Mouse (Mus musculus): ENCODE measurements at regions not wholly inside any gene's neighbourhood (a gene's known extent, or its start where the extent isn't known, plus 50 kb on each side); places are given as distances from the start of the nearest gene placed in this dataset.

- Histone ChIP-seq H3K4me3 (ENCODE audit: control insufficient read depth in 1 of 2, insufficient read depth in 1 of 2, low read depth in 2 of 2, low read length in 2 of 2) (no peak overlapping the region), H3K27ac (ENCODE audit: control insufficient read depth, low read depth, low read length) (no peak overlapping the region)
These were observed 79.4 kb downstream of the Enc1 start for GRCm38 (mm10) chr13:97320298-97320697.

GRCm38 (mm10) chr13:97317633-97318032 lies 76.7 kb downstream of the Enc1 start:
- TF ChIP-seq JUND (IDR thresholded peaks at IDR 0.05; ENCODE audit: low read depth, low read length) (no peak), USF1 (IDR thresholded peaks at IDR 0.05; ENCODE audit: low read depth, low read length) (no peak), GATA1 (IDR thresholded peaks at IDR 0.05; ENCODE audit: low read depth, low read length) (no peak)
- Histone ChIP-seq H3K9me3 (replicated peaks; ENCODE audit: insufficient read depth, low read length) (no peaks in the 10 kb centered on the region), H3K9ac (ENCODE audit: control insufficient read depth, low read depth, low read length, poor library complexity, severe bottlenecking) (no peak overlapping the region), H3K36me3 (ENCODE audit: control insufficient read depth in 1 of 2, insufficient read depth in 2 of 2, low read length in 2 of 2) (no peaks in the 10 kb centered on the region), H3K4me1 (ENCODE audit: control insufficient read depth in 1 of 2, insufficient read depth in 2 of 2, low read length in 2 of 2) (no peaks in the 10 kb centered on the region), H3K27ac (ENCODE audit: control insufficient read depth, low read depth, low read length) (no peak overlapping the region), H3K27me3 (ENCODE audit: control insufficient read depth in 1 of 2, insufficient read depth in 2 of 2, low read length in 2 of 2) (no peaks in the 10 kb centered on the region), H3K4me3 (ENCODE audit: control insufficient read depth in 1 of 2, insufficient read depth in 1 of 2, low read depth in 2 of 2, low read length in 2 of 2) (no peak overlapping the region), H3K79me2 (ENCODE audit: control insufficient read depth, insufficient read depth, low read length, poor library complexity) (no peaks in the 10 kb centered on the region)
- no peak for DNase-seq (ENCODE audit: low read depth, low spot score)

More at GRCm38 (mm10) chr13:97320298-97320697, 79.4 kb downstream of the Enc1 start:
- DNase-seq (ENCODE audit: low read depth, low spot score) = no peak
- no peaks in the 10 kb centered on the region for H3K27me3 ChIP-seq (ENCODE audit: control insufficient read depth in 1 of 2, insufficient read depth in 2 of 2, low read length in 2 of 2)
- no peaks in the 10 kb centered on the region for H3K36me3 ChIP-seq (ENCODE audit: control insufficient read depth in 1 of 2, insufficient read depth in 2 of 2, low read length in 2 of 2)
- no peak for TF ChIP-seq POLR2AphosphoS5 (IDR thresholded peaks at IDR 0.05; ENCODE audit: borderline replicate concordance, low read depth, low read length)
- TF ChIP-seq SIN3A (IDR thresholded peaks at IDR 0.05; ENCODE audit: low read length) = no peak
- no peak for TF ChIP-seq HCFC1 (IDR thresholded peaks at IDR 0.05; ENCODE audit: low read depth, low read length)
- no peak for TF ChIP-seq MAFK (IDR thresholded peaks at IDR 0.05; ENCODE audit: borderline replicate concordance, low read depth, low read length)
- no peak for TF ChIP-seq CHD2 (IDR thresholded peaks at IDR 0.05; ENCODE audit: low read length)
- no peak for TF ChIP-seq KAT2A (conservative IDR thresholded peaks at IDR 0.05; ENCODE audit: low read depth, low read length)
- TF ChIP-seq E2F4 (IDR thresholded peaks at IDR 0.05; ENCODE audit: borderline replicate concordance, low read depth, low read length) = no peak
- TF ChIP-seq NELFE (IDR thresholded peaks at IDR 0.05; ENCODE audit: low read depth, low read length) = no peak
- TF ChIP-seq TAL1 (IDR thresholded peaks at IDR 0.05; ENCODE audit: low read length) = no peak
- no peak for TF ChIP-seq CTCF (IDR thresholded peaks at IDR 0.05 in 2 of 3, conservative IDR thresholded peaks at IDR 0.05 in 1 of 3; ENCODE audit: control insufficient read depth in 1 of 3, insufficient read depth in 1 of 3, low read depth in 2 of 3, low read length in 3 of 3, poor library complexity in 1 of 3, severe bottlenecking in 1 of 3)
- H3K4me1 ChIP-seq (ENCODE audit: control insufficient read depth in 1 of 2, insufficient read depth in 2 of 2, low read length in 2 of 2) = no peaks in the 10 kb centered on the region
- no peaks in the 10 kb centered on the region for H3K79me2 ChIP-seq (ENCODE audit: control insufficient read depth, insufficient read depth, low read length, poor library complexity)
- H3K9me3 ChIP-seq (replicated peaks; ENCODE audit: insufficient read depth, low read length) = no peaks in the 10 kb centered on the region
- no peak overlapping the region for H3K9ac ChIP-seq (ENCODE audit: control insufficient read depth, low read depth, low read length, poor library complexity, severe bottlenecking)

DNA sequence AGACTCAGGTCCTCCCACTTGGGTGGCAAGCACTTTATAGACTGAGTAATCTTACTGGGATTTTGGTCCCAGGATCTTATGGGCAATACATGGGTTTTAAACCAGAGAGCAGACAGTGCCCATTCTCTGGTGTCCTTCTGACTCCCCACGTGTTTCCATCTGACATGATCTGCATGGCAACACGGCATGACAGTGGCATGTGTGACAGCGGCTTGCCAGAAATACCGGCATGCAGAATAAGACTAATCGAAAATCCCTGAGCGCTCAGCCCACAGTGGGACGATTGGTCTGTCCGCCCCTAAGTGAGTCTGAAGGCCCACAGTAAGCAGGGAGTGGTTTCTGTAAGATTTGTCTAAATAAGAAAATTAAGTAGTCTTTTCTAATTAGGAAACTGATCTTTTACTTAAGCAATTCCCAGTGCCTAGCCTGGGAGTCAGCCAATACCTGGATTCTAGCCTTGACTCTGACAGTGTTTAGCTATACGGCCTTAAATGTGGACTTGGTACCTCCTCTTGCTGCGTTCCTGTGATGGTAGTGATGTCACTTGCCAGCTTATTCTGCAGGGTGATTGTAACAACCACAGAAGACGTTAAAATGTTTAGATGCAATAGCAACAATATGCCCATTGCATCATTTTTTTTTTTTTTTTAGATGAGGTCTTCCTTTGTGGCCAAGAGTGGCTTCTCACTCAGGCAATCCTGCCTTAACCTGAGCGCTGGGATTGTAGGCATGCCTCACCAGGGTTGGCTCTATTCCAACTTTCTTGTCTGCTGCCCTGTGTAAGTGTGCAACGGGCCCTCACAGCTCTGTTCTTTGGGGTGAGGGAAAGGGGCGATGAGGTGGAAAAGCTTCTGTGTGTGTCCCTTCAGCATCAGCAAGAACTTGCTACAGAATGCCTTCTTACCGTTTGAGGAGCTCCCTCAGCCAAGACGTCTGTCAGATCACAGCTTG lies 71.8 kb downstream of the Enc1 start:
- TF ChIP-seq ETS1 (IDR thresholded peaks at IDR 0.05; ENCODE audit: low read depth, low read length) (no peak), NELFE (IDR thresholded peaks at IDR 0.05; ENCODE audit: low read depth, low read length) (no peak)
- H3K27ac ChIP-seq (ENCODE audit: control insufficient read depth, low read depth, low read length) = no peak overlapping the region
- H3K4me3 ChIP-seq (ENCODE audit: control insufficient read depth in 1 of 2, insufficient read depth in 1 of 2, low read depth in 2 of 2, low read length in 2 of 2) = no peak overlapping the region
- H3K36me3 ChIP-seq (ENCODE audit: control insufficient read depth in 1 of 2, insufficient read depth in 2 of 2, low read length in 2 of 2) = no peaks in the 10 kb centered on the region
- no peak for DNase-seq (ENCODE audit: low read depth, low spot score)
- no peaks in the 10 kb centered on the region for H3K4me1 ChIP-seq (ENCODE audit: control insufficient read depth in 1 of 2, insufficient read depth in 2 of 2, low read length in 2 of 2)
- no peaks in the 10 kb centered on the region for H3K79me2 ChIP-seq (ENCODE audit: control insufficient read depth, insufficient read depth, low read length, poor library complexity)
- no peak overlapping the region for H3K9ac ChIP-seq (ENCODE audit: control insufficient read depth, low read depth, low read length, poor library complexity, severe bottlenecking)
- no peaks in the 10 kb centered on the region for H3K9me3 ChIP-seq (replicated peaks; ENCODE audit: insufficient read depth, low read length)
- no peaks in the 10 kb centered on the region for H3K27me3 ChIP-seq (ENCODE audit: control insufficient read depth in 1 of 2, insufficient read depth in 2 of 2, low read length in 2 of 2)

All from MEL (cell line).